Mouse (Mus musculus) granulocyte monocyte progenitor cell, adult 5-6 weeks (primary cell): ENCODE measurements around the gene Palm2. TPM values are rescaled to one million over a fixed set of nuclear protein-coding genes. Genes with fewer than 3 reads are reported as not detected.

Experiments
- ATAC-seq: replicated peaks from 2 replicates; pipeline ENCODE4 v1.8.0; 2016; ENCODE audit warnings: mild to moderate bottlenecking, moderate TSS enrichment, inconsistent platforms; ENCODE audit not compliant: poor library complexity, severe bottlenecking
- total RNA-seq, 2 experiments: library from RNA; stranded (forward) in 1 of 2; stranded (reverse) in 1 of 2; fragments of 200-712, 200-1000 nt in 1 of 2; fragments of >200 nt in 1 of 2; fragmentation: Nextera tagmentation in 1 of 2; gene quantifications; 2 replicates each; pipeline ENCODE4 v1.2.3; 2014 to 2017

The Palm2 gene
- total RNA-seq, 2 experiments from 2014 or later, result not detected

- ATAC-seq, result peak; percentile 50; the same call in 1 of the 2 replicates
These were observed 173.3 kb downstream of the Palm2 start for GRCm38 (mm10) chr4:57607247-57607942.

DNA sequence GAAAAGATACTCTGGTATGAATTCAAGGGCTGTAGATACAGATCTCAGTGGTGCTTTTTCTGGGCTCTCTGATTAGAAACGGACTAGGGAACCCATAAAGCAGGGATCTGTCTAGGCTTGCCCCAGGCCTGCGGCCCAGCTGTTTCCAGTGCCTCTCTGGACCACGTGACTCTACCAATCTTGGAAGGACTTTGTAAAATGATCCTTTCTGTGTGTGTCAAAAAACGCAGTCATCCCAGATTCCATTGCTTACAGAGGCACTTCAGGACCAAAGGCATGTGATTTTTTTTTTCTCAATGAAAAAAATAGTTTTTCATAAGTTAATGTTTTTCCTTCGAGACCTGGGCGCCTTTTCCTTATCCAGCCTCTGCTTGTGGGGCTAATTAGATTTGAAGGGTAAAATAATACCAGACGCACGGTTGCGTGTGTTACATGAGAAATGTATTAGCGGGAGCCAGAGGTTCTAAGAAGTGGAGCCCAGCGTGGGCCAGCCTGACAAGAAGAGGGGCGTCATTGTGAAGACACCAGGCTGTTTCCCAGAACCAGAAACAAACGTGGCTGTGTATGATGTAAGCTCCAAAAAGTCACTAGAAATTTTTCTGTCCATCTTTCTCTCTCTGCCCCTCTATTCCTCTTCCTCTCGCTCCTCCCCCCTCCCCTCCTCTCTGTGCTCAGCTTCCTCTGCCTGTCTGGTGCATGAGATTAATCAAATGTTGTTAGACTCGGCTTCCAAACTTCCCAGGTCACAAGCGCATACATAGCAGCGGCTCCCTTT lies 177.4 kb downstream of the Palm2 start:
- ATAC-seq, result no peak

- ATAC-seq, result no peak
These were observed 178.7 kb downstream of the Palm2 start for GRCm38 (mm10) chr4:57612716-57613115.

DNA sequence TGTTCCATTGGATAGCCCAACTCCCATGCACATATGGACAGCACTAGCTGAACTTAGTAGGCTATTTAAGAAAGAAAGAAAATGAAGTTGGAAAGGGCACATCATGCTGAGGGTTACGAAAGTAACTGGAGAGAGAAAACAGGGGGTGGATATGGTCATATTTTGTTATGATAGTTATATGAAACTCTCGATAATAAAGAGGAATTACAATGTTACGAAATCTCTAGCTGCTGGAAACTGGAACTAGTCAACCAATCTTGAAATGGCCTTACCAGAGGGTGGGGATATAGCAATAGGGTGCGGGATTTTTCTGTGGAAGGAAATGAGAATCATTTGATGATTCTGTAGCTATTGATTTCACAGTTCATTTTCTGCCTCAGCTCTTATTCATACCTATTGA lies 180.6 kb downstream of the Palm2 start:
- ATAC-seq, result peak; percentile 80

DNA sequence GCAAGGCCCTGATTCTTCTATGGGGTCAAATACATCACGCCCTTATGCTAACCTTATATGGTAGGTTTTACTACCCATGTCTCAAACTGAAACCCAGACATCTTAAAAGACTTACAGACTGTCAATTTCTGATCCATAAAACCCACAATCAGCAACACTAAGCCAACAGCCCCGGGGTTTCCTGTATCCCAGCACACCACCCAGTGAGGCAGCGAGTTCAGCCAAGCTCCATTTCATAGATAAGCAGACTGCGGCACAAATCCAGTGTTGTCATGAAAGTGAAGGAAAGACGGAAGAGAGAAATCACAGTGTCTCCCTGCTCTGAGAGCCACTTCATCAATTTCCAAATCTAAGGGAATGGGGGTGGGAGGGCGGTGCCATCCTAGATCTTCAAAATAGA lies 184.7 kb downstream of the Palm2 start:
- no peak for ATAC-seq

DNA sequence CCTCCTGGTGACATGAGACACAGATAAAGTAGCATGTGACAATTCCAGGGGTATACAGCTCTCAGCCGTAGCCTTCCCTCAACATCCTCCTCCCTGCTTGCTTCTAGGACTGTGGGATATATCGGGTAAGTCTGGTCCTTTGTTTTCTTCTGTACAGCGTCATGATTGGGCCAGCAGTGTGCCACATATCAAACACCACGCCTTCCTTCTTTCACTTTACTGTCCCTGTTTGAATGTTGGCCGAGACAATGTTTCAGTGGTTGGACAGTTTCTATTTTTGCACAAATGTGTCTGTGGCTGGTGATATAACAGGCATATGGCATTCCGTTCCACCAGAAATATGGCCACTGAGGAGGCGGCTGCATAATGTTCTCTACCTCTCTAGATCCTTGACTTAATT lies 188.8 kb downstream of the Palm2 start:
- ATAC-seq, result no peak

- no peak for ATAC-seq
These were observed 190.8 kb downstream of the Palm2 start for GRCm38 (mm10) chr4:57624819-57625218.

DNA sequence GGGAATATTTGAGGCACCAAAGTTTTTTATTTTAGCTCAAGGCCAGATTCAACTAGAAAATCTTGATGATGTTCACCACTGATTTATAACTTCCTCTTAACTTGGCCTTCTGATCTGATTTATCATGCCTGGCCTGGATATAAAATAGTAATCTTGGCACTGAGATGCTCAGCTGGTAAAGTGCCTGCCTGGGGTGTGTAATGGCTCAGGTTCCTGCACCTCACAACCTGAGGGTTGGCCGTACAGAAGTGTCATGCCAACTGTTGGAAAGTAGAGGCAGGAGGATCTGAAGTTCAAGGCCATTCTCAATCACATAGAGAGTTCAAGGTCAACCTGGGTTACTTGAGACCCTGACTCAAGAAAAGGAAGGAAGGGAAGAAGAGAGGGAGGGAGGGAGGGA lies 191.3 kb downstream of the Palm2 start:
- no peak for ATAC-seq

DNA sequence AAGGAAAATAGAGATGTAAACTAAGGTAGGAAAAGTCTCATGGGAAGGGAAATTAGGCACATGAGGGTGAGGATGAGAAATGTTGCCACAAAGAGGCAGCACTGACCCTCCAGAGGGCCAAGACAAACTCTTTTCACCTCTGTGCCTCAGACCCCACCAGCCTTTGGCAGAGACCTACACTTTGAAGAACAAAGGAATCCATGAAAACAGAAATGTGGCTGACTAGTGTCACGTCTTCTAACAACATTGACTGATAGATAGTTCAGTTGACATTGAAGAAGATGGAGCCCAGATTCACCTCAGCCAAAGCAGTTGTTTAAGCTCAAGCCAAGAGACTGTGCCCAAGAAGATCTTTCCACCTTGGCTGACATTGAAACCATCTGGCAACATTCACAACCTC lies 191.7 kb downstream of the Palm2 start:
- ATAC-seq, result no peak

DNA sequence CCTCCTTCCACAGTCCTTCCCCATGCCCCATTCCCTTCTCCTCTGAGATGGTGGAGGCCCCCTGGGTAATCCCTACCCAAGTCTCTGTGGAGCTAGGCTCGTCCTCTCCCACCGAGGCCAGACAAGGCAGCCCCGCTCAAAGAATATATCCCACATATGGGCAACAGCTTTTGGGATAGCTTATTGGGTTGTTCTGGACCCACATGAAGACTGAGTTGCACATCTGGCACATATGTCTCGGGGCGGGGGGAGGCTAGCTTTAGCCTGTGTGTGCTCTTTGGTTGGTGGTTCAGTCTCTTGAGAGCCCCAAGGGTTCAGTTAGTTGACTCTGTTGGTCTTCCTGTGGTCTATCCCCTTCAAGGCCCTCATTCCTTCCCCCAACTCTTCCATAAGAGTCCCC lies 192.9 kb downstream of the Palm2 start:
- ATAC-seq, result no peak

GRCm38 (mm10) chr4:57632386-57632785 lies 198.3 kb downstream of the Palm2 start:
- ATAC-seq, result no peak

- no peak for ATAC-seq
These were observed 199.0 kb downstream of the Palm2 start for GRCm38 (mm10) chr4:57633052-57633451.

GRCm38 (mm10) chr4:57634956-57635355 lies 200.9 kb downstream of the Palm2 start:
- no peak for ATAC-seq

GRCm38 (mm10) chr4:57636782-57637482 lies 202.9 kb downstream of the Palm2 start:
- ATAC-seq, result no peak

DNA sequence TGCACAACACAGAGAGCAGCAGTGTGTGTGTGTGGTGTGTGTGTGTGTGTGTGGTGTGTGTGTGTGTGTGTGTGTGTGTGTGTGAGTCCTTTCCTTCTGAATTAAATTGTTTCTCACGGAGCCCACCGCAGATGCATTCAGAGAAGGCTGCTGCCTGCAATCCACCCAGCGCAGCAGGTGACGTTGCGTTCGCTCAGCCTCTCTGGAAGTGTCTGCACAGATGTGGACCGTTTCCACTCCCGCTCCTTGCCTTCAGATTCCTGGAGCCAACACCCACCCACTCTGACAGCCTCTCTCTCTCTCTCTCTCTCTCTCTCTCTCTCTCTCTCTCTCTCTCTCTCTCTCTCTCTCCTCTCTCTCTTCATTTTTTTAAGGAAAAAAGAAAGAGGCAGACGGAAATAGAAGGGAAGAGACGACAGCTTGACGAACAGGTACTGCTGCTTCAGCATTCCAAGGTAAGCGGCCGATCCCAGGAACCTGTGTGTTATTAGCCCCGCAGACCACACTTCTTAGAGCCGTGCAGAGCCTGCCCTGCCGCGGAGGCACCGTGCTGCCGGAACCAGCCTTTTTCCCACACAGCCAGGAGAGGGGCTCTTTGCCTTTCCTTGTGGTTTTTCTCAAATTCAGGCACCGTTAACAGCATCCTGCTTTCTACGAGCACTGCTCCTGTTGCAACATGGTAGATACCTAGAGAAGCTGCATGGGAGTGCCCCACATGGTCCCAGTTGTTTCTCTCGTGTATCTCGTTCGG lies 203.8 kb downstream of the Palm2 start:
- ATAC-seq, result no peak

DNA sequence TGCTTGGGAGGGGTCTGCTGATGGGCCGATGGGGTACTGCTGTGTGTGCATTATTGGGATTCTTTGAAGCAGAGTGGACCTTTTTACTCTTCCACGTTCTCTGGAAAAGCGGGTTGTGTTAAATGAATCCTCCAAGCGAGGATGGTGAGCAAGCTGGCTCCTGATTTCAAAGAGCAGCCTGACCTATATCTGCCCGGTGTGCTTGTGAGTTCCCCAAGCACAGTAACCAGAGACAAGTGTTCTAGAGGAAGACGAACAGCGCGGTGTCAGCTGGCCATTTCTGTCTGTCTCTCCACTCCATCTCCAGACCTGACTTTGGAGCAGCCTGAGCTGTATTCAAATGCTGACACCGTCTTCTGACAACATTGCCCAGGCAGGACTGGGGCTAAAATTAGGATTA lies 204.9 kb downstream of the Palm2 start:
- no peak for ATAC-seq

- no peak for ATAC-seq
These were observed 206.2 kb downstream of the Palm2 start for GRCm38 (mm10) chr4:57640222-57640621.

- no peak for ATAC-seq
These were observed 206.9 kb downstream of the Palm2 start for GRCm38 (mm10) chr4:57640971-57641370.

GRCm38 (mm10) chr4:57650994-57651393 lies 216.9 kb downstream of the Palm2 start:
- peak; percentile 84 for ATAC-seq

GRCm38 (mm10) chr4:57651547-57651946 lies 217.5 kb downstream of the Palm2 start:
- no peak for ATAC-seq
